Mouse (Mus musculus): ENCODE data around the gene Esrrg.

Esrrg gene

DNA sequence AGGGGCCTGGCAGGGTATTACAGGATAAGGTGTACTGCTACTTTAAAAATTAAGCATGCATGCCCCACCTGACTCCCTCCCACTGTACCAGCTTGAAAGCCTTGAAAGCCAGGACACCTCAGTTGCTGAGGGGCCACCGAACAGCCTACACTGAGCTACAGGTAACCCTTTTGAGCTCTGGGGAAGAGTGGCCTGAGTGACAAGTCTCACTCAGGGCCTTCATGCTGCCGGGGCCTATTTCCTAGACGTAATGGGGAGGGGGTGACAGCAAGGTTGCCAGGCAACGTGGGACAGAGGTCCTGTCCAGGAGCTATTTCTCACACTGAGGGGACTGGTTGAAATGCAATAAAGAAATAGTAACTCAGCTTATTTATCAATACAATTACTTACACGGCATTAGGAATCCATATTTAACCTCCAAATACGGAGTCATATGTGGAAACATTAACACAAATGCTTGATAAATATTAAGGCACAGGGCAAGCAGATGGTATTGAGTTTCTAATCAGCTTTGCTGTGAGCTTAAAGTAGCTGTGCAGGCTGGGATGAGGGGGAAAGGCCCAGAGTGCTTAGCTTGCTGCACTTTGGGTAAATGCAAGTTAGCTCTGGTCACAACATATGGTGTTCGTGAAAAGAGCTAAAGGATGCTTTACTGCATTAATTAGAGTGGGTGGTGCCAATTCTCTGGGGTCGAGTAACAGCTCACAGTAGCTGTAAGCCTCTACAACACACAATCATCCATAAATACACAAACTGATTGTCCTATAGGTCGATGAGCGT lies 653.5 kb downstream of the Esrrg start, which contains the start of gene Ush2a:
Ush2a (plus strand) TSS at position 121 of the 780 bp plus-strand sequence.
- no peak for DNase-seq (ENCODE audit: low read depth)
